Mouse (Mus musculus) embryo, embryonic 10 days (tissue): ENCODE data around the gene Mrpl58.

Experiments used
- DNase-seq: peaks from one replicate; pipeline ENCODE4 v3.0.0-alpha.2; 2015; ENCODE audit warnings: low spot score

Gene Mrpl58

DNA sequence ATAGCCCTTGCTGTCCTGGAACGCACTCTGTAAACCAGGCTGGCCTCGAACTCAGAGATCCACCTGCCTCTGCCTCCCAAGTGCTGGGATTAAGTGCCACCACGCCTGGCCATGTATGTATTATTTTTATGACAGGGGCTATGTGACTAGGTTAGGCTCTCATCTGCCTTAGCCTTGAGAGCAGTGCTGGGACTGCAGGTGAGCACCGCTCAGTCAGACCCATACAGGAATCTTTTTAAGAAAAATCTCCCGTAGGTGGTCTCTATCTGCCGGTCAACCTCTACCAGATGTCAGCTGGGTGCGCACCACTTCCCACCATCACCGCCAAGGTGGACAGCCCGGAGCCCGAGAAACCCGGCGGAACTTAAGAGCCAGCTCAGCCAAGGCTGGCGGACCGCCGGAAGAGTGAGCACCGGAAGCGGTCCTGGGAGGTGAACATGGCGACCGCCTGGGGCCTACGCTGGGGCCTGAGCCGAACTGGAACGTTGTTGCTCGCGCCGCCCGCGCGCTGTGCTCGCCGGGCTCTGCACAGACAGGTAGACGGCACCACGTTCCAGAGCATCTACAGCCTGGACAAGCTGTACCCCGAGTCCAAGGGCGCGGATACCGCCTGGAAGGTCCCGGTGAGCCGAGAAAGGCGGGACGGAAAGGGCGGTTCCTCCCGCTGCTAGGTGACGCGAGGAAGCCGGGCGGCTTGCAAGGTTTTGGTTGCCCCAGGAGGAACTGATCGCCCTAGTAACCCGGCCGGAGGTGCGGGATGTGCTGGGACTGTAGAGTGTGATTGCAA lies at the start of gene Mrpl58:
Gene Mrpl58 (plus strand): TSS at position 415 of the 787 bp plus-strand sequence.
- DNase-seq = peak; percentile 91

DNA sequence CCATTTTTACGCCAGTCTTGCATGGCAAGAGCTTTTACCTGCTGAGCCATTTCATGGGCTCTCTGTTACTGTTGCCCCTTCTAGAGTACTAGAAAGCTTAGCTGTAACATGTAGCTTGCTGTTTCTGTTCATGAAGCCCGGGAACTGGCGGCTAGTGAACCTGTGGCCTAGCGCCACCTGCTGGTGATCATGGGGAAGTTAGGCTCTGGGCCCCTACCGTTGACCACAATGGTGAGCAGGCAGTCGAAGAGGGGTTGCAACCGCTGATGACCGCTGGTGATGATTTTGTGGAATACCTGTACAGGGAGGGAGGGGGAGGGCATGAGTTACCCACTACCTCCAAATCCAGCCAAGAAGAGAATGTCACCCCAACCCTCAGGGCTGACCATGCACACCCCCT lies 49.4 kb upstream of the Mrpl58 start:
- peak; percentile 93 for DNase-seq

DNA sequence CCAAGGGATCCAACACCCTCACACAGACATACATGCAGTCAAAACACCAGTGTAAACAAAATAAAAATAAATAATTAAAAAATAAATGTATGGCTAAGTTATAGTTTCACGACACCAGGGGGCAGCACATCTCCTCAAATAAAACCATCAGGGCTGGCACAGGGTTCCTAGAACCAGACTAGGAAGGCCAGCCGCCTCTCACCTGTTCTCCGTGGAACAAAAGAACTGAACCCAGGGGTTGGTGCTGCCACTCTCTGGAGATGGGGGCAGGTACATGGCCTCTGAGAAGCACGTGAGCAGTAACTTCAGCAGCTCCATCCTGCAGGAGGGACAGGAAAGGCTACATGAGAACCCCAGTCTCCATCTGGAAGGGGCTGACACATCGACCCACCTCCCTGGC lies 45.1 kb upstream of the Mrpl58 start:
- peak; percentile 86 for DNase-seq

DNA sequence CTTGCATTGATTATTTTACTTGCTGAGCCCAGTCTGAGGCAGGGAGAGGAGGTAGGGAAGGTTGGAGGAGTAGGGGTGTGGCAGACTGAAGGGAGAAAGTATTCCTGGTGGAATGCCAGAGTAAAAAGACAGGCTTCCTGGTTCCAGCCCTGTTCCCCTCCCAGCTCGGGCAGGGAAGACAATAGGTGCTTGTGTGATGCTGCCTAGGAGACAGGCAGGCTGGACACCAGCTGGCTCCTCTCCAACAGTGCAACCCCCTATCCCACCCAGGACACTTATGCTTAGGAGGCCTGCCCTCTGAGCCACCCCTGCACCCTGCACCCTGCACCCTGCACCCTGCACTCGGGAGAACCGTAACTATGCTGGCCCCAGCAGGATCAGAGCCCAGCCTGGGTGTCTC lies 44.3 kb upstream of the Mrpl58 start:
- DNase-seq = no peak

DNA sequence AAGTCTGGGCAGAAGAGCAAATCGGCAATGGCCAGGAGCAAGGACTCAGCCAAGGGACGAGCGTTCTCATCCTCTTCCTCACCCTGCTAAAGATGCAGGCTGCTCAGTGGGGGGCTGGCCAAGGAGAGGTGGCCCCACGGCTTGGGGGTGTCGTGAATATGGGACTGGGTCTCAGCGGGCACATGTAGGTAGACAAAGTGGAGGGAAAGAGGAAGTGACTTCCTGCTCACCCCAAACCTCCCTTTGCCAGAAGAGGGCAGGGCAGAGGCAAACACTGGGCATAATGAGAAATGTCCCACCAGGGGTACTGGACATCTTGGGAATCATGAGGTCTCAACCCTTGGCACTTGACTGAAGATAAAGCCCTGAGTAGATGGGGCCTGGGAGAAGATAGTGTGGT lies 43.8 kb upstream of the Mrpl58 start:
- DNase-seq = no peak

DNA sequence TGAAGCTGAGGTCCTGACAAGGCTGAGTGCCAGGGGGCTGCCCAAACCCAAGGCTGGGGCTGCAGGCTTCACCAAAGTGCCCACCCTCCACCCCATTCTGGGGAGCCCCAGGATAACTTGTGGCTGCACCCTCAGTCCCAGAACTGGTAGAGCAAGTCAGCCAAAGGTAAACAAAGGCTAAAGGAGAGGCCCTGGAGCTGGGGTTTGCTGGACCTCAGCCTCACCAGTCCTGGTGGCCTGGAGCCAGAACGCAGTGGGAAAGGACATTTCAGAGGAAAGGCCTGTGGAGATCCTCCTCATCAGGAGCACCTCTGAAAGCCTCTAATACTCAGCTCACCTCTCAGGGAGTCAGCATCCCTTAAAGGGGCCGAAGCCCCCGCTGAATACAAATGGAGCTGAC lies 39.4 kb upstream of the Mrpl58 start:
- no peak for DNase-seq

DNA sequence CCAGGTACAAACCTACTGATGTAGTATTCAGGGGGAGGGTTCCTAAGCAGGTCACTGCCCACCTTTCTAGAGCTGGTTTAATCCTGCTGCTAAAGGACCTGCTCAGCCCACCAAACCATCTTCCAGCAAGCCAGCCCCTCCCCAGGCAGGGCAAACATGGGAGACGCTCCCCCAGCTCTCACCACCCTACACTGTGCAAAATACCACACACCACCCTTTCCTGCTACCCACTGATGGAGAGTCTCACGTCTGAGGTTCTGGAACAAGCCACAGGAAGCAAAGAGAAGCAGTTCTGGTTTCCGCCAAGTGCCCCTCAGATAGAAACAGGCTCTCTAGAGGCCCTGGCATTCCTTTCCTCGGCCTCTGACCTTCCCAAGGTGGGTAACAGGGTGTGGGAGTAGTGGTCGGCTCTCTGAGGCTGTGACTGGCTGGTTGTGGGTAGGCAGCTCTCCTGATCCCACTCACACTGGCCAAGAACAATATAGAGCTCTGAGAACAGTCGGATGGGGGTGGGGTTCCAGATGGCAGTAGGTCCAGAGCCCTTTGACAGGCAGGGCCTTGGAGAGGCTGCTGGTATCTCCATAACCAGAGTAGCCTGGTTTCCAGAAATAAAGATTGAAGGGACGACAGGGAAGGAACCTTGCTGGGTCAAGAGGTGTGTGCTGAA lies 37.4 kb upstream of the Mrpl58 start:
- no peak for DNase-seq

DNA sequence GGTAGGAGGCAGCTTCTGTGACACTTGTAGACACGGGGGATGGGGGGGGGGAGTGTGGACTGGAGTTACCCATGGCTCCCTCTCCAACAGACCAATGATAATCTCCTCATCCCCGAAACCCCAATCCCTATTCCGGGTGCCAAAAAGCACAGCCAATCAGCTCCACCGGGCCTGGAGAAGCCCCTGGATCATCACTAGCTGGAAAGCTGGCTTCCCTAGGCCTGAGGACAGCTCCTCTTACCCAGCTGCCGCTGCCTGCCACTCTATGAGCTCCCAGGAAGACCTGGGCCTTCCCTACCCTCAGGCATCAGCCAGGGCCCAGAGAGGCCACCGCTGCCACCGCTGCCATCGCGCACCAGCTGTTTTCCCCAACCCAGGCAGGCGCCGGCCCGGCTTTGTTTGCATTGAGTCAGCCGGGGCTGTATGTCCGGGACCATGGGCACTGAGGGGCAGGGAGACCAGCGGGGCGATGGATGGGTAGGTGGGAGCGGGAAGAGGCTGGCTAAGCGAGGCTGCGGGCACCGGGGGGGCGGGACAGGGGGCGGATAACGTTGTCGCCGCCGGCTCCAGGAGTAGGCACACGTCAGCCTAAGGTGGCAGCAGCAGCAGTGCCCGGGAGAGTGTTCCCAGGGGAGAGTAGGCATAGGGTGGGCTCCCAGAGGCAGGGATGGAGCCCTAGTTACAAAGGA lies 36.7 kb upstream of the Mrpl58 start:
- no peak for DNase-seq

DNA sequence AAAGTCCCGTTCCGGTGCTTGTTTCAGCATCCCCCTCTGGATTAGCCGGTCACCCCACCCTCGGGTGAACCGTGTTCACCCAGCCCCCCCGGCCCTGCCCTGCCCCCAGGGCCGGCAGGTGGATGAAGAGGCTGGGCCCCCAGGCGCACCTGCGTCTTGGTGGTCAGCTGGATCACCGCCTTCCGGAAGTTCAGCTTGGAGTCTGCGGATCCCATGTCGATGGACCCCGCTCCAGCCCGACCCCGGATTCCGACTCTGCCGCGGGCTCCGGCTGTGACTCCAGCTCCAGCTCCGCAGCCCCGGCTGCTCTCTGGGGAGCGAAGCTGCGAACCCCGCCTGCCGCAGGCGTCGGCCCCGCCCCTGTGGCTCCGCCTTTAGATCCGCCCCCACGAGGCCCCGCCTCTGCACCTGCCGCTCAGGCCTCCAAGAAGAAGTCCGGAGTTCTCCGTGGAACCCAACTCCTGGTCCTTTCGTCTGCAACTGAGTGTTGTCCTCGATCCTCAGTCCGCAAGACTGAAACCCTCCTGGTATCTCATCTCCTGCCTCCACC lies 36.1 kb upstream of the Mrpl58 start, which contains the start of gene Hid1:
Gene Hid1 (minus strand): TSS at position 362 of the 550 bp plus-strand sequence.
- DNase-seq = peak; percentile 74

DNA sequence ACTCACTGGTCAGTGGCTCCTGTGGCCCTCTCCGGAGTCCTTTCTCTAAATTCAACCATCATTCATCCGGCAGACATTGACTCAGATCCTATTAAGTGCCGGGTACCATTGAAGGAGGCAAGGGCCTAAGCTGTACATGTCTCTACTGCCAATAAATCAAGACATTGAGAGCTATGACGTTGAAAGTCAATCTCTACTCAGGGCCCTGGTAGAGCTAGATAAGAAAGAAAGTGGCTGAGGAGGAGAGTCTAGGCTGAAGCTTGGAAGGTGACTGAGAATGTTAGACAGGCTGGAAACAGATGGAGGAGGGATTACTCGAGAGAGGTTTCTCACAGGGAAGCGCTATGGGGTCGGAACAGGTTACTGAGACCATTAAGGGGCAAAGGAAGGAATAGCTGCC lies 33.2 kb upstream of the Mrpl58 start:
- DNase-seq = no peak

DNA sequence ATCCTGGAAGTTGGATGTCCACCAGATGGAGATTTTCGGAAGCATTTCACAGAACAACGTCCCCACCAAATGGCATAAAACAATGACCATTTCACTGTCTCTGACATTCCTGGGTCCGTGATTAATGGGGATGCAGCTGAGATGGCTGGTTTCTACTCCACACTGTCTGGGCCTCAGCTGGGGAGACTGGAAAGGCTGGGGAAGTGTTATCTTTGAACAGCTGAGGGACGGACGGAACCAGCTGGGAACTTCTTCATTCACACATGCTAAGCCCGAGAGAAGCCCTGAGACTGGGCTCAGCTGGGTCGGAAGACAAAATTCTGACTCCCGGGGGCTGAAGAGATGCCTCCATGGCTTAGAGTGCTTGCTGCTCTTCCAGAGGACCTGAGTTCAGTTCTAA lies 32.2 kb upstream of the Mrpl58 start:
- DNase-seq = no peak

DNA sequence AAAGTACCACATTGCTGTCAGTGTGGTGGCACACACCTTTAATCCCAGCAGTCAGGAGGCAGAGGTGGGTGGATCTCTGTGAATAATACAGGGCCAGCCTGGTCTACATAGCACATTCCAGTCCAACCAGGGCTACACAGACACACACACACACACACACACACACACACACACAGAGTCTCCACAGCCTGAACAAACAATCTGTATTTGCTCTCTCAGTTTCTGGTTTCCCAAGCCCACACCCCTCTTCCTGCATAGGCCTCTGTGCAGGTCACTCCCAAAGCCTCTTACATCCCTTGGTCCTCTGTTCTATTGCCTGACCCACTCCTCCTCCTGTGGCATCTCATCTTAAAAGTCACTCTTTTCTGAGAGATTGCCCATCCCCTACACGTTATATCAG lies 31.5 kb upstream of the Mrpl58 start:
- no peak for DNase-seq

DNA sequence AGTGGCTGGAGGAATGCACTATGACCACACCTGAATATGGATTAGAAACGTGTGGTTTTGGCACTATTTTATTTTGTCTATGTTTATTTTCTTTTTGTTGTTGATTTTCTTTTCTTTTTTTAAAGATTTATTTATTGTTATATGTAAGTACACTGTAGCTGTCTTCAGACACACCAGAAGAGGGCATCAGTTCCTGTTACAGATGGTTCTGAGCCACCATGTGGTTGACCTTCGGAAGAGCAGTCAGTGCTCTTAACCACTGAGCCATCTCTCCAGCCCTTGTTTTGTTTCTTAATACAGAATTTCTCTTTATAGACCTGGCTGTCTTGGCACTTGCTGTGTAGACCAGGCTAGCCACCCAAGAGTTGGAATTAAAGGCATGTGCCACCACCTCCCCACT lies 30.8 kb upstream of the Mrpl58 start:
- no peak for DNase-seq

DNA sequence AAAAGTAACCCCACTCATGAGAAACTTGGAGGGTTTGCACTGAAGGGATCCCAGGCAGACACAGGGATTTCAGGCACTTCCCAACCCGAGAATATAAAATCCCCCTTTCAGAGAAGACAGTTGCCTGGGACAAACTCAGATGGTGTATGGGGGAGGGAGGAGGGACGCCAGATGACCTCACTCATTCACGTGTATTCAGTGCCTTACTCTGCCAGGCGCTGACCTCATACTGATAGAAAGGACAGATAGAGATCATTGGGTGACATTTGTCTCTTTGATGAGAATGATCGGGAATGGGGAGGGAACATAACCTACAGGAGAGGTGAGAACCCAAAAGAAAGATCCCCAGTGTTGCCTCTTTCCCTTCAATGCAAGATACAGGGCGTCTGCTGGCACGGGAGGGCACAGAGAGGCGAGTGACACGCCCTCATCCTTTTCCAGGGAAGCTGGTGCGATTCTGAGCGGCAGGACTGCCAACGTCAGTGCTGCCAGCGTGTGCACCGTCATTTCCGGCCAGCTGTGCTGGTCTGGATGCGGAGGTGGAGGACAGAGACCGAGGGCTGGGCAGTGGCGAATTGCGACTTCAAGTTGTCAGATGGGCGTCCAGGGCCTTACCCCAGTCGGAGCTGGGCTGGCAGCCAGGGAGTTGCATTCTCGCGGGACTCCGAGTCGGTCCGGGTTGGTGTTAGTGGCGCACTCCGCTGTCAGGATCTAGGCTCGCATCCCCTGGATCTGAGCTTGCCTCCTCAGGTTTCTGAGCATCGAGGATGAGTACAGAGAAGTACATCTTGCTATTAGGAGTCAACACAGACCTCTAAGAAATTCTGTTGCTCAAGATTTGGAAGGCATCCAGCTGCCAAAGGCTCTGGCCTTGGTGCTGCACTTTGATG lies 29.5 kb upstream of the Mrpl58 start:
- peak; percentile 71 for DNase-seq

DNA sequence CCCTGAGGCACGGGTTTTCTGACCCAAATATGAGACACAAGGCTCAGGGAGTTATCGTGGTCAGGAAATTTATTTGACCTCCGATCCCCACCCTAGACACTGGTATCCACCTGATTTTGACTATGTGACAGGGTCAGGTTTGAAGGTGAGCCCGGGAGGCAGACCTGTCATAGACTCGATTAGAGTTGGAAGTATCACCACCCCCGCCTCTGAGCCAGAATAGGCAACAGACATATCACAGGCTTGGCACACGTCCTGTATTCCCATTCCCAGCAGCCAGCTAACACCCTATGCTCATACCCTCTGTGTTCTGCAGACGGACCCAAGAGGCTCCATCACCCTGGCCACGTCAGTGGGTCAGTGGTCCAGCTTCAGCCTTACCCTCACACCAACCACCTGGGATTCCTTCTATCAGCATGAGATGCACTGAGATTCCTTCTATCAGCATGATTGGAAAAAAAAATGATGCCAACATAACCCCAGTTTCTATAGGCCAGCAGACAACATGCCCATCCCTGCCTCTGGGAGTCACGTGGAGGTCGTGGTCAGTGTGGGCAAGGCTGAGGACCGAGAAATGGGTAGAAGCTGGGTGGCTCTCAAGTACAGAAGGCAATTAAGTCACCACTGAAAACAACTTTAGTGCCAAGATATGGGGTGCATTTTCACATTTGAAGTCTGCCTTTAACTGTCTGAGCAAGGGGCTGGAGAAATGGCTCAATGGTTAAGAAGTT lies 28.7 kb upstream of the Mrpl58 start:
- DNase-seq = no peak

DNA sequence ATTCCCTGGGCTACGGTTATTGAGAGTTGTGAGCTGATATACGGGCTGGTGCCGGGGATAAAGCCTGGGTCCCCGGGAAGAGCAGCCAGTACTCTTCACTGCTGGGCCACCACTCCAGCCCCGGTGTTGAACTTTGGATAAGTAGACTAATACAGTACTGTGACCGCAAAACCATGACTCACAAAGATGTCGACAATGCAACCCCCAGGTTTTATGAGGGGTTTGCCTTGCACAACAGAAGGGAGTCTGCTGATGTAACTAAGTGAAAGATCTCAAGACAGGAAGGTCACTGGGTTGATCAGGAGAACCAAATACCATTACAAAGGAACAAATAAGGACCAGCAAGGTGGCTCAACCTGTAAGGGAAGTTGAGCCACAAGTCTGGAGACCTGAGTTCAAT lies 26.8 kb upstream of the Mrpl58 start:
- no peak for DNase-seq

DNA sequence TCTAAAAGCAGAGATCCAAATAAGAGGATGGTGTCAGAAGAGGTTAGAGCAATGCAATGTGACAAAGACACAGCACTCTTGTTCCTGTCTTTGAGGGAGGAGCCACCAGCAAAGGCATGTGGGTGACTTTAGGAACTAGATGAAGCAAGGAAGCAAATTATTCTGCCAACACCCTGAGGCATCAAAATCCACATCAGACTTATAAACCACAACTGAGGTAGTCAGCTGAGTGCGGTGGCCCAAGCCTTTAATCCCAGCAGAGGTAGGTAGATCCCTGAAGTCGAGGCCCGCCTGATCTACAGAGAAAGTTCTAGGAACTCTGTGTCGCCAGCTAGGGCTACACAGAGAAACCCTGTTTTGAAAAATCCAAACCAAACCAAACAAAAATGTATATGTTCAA lies 26.3 kb upstream of the Mrpl58 start:
- DNase-seq = no peak

DNA sequence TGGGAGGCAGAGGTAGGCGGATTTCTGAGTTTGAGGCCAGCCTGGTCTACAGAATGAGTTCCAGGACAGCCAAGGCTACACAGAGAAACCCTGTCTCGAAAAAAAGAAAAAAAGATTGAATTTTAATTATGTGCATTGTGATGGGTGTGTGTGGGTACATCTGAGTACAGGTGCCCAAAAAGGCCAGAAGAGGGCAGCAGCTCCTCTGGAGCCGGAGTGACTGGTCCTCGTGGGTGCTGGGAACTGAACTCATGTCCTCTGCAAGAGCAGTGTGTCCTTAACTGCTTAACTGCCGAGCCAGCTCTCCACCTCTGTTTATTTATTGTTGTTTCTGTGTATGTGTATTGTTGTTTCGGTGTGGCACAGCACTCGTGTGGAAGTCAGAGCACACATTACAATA lies 25.7 kb upstream of the Mrpl58 start:
- DNase-seq = no peak

DNA sequence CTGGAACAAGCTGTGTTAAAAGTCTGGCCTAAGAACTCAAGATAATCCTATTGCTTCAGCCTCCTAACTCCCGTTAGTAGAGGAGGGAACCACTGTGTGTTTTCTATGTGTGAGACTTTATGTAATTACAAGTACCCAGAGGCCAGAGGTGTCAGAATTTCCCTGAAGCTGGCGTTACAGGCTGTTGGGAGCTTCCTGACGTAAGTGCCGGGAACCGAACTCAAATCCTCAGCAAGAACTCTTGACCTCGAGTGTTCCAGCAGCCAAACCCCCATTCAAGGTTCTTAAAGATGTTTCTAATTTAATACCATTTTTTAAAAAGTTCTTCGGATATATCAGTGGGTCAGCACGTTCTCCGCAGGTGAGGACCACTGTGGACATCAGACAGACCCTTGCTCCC lies 22.3 kb upstream of the Mrpl58 start:
- no peak for DNase-seq

DNA sequence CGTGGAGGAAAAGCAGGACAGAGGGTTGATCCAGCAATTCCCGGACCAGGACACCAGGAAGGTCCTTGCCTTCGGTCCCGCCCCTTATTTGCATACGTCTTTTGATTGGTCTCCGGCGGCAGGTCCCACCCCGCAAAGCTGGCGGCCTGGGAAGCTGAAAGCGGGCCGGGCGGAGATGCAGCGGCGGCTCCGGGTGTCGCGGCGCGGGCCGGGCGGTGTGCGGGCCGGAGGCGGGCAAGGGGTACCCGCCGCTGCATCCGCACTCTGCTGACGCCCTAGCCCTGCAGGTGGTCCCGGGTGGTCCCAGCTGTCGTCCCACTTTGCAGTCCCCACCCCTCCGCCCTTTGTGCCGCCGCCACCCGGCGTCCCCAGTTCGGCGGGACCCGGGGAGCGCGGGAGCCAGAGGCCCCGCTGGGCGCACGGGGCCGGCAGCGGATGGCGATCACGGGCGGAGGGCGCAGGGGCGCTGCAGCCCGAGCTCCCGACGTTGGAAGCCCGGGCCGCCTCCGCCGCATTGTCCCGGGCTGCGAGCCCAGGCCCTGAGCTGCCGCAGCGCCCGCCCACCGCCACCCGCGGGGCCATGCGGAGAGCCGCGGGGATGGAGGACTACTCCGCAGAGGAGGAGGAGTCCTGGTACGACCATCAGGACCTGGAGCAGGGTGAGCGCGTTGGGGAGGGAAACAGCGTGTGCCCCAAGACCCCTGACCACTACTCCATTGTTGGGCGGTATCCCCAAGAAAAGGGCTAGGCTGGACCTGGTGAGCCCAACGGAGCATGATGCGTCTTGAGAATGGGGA lies 21.6 kb upstream of the Mrpl58 start, which contains the start of gene Cdr2l:
Gene Cdr2l (plus strand): TSS at position 174 of the 797 bp plus-strand sequence.
- peak; percentile 96 for DNase-seq
